Mouse (Mus musculus) MEL (cell line): ENCODE results near the gene Plekha8. TPM values are rescaled to one million over a fixed set of nuclear protein-coding genes. Genes with fewer than 3 reads are reported as not detected.

Experiments
- DNase-seq: peaks from one replicate; pipeline ENCODE4 v3.0.0; 2011; ENCODE audit warnings: low read depth, low spot score
- H3K27ac ChIP-seq: 2 replicates; pipeline ENCODE4 v1.5.1; 2012; ENCODE audit warnings: low read depth, mild to moderate bottlenecking, control low read depth, low read length, moderate library complexity; ENCODE audit not compliant: control insufficient read depth
- H3K27me3 ChIP-seq, 2 experiments: fragments of 150-350 bp in 1 of 2; sonication (generic) in 1 of 2; 2 replicates each; pipeline ENCODE4 v1.6.1; 2012; ENCODE audit warnings: low read length in 2 of 2, mild to moderate bottlenecking in 2 of 2, improper control_type of control experiment in 1 of 2, moderate library complexity in 1 of 2; ENCODE audit not compliant: insufficient read depth in 2 of 2, control insufficient read depth in 1 of 2
- H3K36me3 ChIP-seq, 2 experiments: 2 replicates each; pipeline ENCODE4 v1.6.1; 2012 to 2014; ENCODE audit warnings: low read length in 2 of 2, improper control_type of control experiment in 1 of 2, inconsistent platforms in 1 of 2, mild to moderate bottlenecking in 1 of 2; ENCODE audit not compliant: insufficient read depth in 2 of 2, control insufficient read depth in 1 of 2
- H3K4me1 ChIP-seq, 2 experiments: fragments of 150-350 bp in 1 of 2; sonication (generic) in 1 of 2; 2 replicates each; pipeline ENCODE4 v1.6.1; 2012; ENCODE audit warnings: low read length in 2 of 2, improper control_type of control experiment in 1 of 2, mild to moderate bottlenecking in 1 of 2; ENCODE audit not compliant: insufficient read depth in 2 of 2, control insufficient read depth in 1 of 2
- H3K4me3 ChIP-seq, 2 experiments: fragments of 150-350 bp in 1 of 2; sonication (generic) in 1 of 2; 2 replicates each; pipeline ENCODE4 v1.5.1; 2012; ENCODE audit warnings: low read depth in 2 of 2, low read length in 2 of 2, mild to moderate bottlenecking in 2 of 2, moderate library complexity in 2 of 2, control low read depth in 1 of 2, improper control_type of control experiment in 1 of 2; ENCODE audit not compliant: control insufficient read depth in 1 of 2, insufficient read depth in 1 of 2
- H3K79me2 ChIP-seq: 2 replicates; pipeline ENCODE4 v1.6.1; 2012; ENCODE audit warnings: mild to moderate bottlenecking, low read length, moderate library complexity; ENCODE audit not compliant: control insufficient read depth, poor library complexity, insufficient read depth
- H3K9ac ChIP-seq: 2 replicates; pipeline ENCODE4 v1.6.1; 2012; ENCODE audit warnings: low read depth, mild to moderate bottlenecking, control low read depth, low read length, moderate library complexity; ENCODE audit not compliant: control insufficient read depth, poor library complexity, severe bottlenecking
- H3K9me3 ChIP-seq: fragments of 150-350 bp; sonication (generic); replicated peaks from 2 replicates; pipeline ENCODE4 v1.6.1; 2012; ENCODE audit warnings: mild to moderate bottlenecking, low read length, improper control_type of control experiment, moderate library complexity; ENCODE audit not compliant: insufficient read depth
- BHLHE40 ChIP-seq: IDR thresholded peaks from 2 replicates; pipeline ENCODE4 v1.6.1; 2012; ENCODE audit warnings: low read depth, mild to moderate bottlenecking, inconsistent platforms, low read length, improper control_type of control experiment, borderline replicate concordance
- CHD1 ChIP-seq: IDR thresholded peaks from 2 replicates; pipeline ENCODE4 v1.6.1; 2012; ENCODE audit warnings: low read depth, mild to moderate bottlenecking, inconsistent platforms, low read length, improper control_type of control experiment
- CTCF ChIP-seq, 3 experiments: IDR thresholded peaks in 2 of 3; conservative IDR thresholded peaks in 1 of 3; 2 replicates each; pipeline ENCODE4 v1.5.1; 2011 to 2012; ENCODE audit warnings: low read length in 3 of 3, low read depth in 2 of 3, mild to moderate bottlenecking in 2 of 3, improper control_type of control experiment in 1 of 3, inconsistent platforms in 1 of 3, mixed read lengths in 1 of 3, moderate library complexity in 1 of 3; ENCODE audit not compliant: control insufficient read depth in 1 of 3, insufficient read depth in 1 of 3, poor library complexity in 1 of 3, severe bottlenecking in 1 of 3
- E2F4 ChIP-seq: IDR thresholded peaks from 2 replicates; pipeline ENCODE4 v1.6.1; 2011; ENCODE audit warnings: low read depth, low read length, improper control_type of control experiment, borderline replicate concordance
- ELF1 ChIP-seq: IDR thresholded peaks from 2 replicates; pipeline ENCODE4 v1.6.1; 2014; ENCODE audit warnings: low read depth, mild to moderate bottlenecking, inconsistent platforms, low read length, improper control_type of control experiment, moderate library complexity
- GABPA ChIP-seq: IDR thresholded peaks from 2 replicates; pipeline ENCODE4 v1.6.1; 2012; ENCODE audit warnings: low read depth, mild to moderate bottlenecking, inconsistent platforms, low read length, improper control_type of control experiment, moderate library complexity
- JUND ChIP-seq: IDR thresholded peaks from 2 replicates; pipeline ENCODE4 v1.6.1; 2011; ENCODE audit warnings: low read depth, mild to moderate bottlenecking, improper control_type of control experiment, low read length
- KAT2A ChIP-seq: conservative IDR thresholded peaks from 2 replicates; pipeline ENCODE4 v1.6.1; 2012; ENCODE audit warnings: low read depth, low read length, improper control_type of control experiment, inconsistent platforms
- MAFK ChIP-seq: IDR thresholded peaks from 2 replicates; pipeline ENCODE4 v1.6.1; 2011; ENCODE audit warnings: low read depth, mild to moderate bottlenecking, low read length, improper control_type of control experiment, borderline replicate concordance
- POLR2A ChIP-seq, 2 experiments: IDR thresholded peaks; 2 replicates each; pipeline ENCODE4 v1.6.1; 2011 to 2012; ENCODE audit warnings: low read length in 2 of 2, mild to moderate bottlenecking in 2 of 2, control low read depth in 1 of 2, improper control_type of control experiment in 1 of 2, low read depth in 1 of 2, moderate library complexity in 1 of 2; ENCODE audit not compliant: control insufficient read depth in 1 of 2, insufficient read depth in 1 of 2, poor library complexity in 1 of 2
- POLR2AphosphoS2 ChIP-seq: IDR thresholded peaks from 2 replicates; pipeline ENCODE4 v1.6.1; 2011; ENCODE audit warnings: low read length, improper control_type of control experiment
- RAD21 ChIP-seq: IDR thresholded peaks from 2 replicates; pipeline ENCODE4 v1.6.1; 2011; ENCODE audit warnings: mild to moderate bottlenecking, low read depth, low read length, improper control_type of control experiment
- SIN3A ChIP-seq: IDR thresholded peaks from 2 replicates; pipeline ENCODE4 v1.6.1; 2012; ENCODE audit warnings: low read length, improper control_type of control experiment, inconsistent platforms
- TAL1 ChIP-seq: IDR thresholded peaks from 2 replicates; pipeline ENCODE4 v1.6.1; 2012; ENCODE audit warnings: mild to moderate bottlenecking, inconsistent platforms, low read length, moderate library complexity, mixed read lengths
- TBP ChIP-seq: IDR thresholded peaks from 2 replicates; pipeline ENCODE4 v1.8.0; 2011; ENCODE audit warnings: low read depth, low read length, improper control_type of control experiment
- TCF12 ChIP-seq: IDR thresholded peaks from 2 replicates; pipeline ENCODE4 v1.6.1; 2014; ENCODE audit warnings: low read depth, mild to moderate bottlenecking, inconsistent platforms, low read length, improper control_type of control experiment, moderate library complexity
- USF1 ChIP-seq: IDR thresholded peaks from 2 replicates; pipeline ENCODE4 v1.6.1; 2014; ENCODE audit warnings: low read depth, mild to moderate bottlenecking, inconsistent platforms, low read length, improper control_type of control experiment, moderate library complexity
- USF2 ChIP-seq, 2 experiments: IDR thresholded peaks; 2 replicates each; pipeline ENCODE4 v1.6.1; 2011 to 2012; ENCODE audit warnings: improper control_type of control experiment in 2 of 2, low read length in 2 of 2, borderline replicate concordance in 1 of 2, inconsistent platforms in 1 of 2, low read depth in 1 of 2, mild to moderate bottlenecking in 1 of 2; ENCODE audit not compliant: insufficient read depth in 1 of 2
- ZKSCAN1 ChIP-seq: IDR thresholded peaks from 2 replicates; pipeline ENCODE4 v1.6.1; 2012; ENCODE audit warnings: low read depth, mild to moderate bottlenecking, inconsistent platforms, low read length, improper control_type of control experiment, moderate library complexity
- polyA plus RNA-seq, 2 experiments: library from polyadenylated mRNA; stranded (reverse) in 1 of 2; unstranded in 1 of 2; fragments of >175 nt in 1 of 2; fragments of >200 nt in 1 of 2; gene quantifications; 2 replicates each; pipeline versions ENCODE4 v1.2.1 to v1.2.4; 2012; ENCODE audit warnings: low replicate concordance in 2 of 2, low read depth in 1 of 2; ENCODE audit not compliant: insufficient read length in 2 of 2, insufficient read depth in 1 of 2, missing spikeins in 1 of 2
- total RNA-seq: library from RNA; depleted of rRNA; stranded (reverse); fragments of 300-350 nt; gene quantifications from 2 replicates; pipeline ENCODE4 v1.2.3, GENCODE M21; 2012

Plekha8 gene
- total and polyA plus RNA-seq, 3 experiments: 11.6 to 16.8 TPM; not detected in 1

GRCm38 (mm10) chr6:54689686-54690085, 94.8 kb downstream of the Plekha8 start:
- H3K79me2 ChIP-seq: no peaks in the 10 kb centered on the region
- no peak for DNase-seq
- no peak overlapping the region for H3K9ac ChIP-seq
- TF ChIP-seq TAL1 (no peak), RAD21 (no peak), CHD1 (no peak), KAT2A (no peak), SIN3A (no peak), E2F4 (no peak), USF1 (no peak), POLR2A (IDR thresholded peaks at IDR 0.05; ENCODE audit: control insufficient read depth in 1 of 2, insufficient read depth in 1 of 2, low read depth in 1 of 2, low read length in 2 of 2, poor library complexity in 1 of 2) (no peak), ZKSCAN1 (no peak), POLR2AphosphoS2 (no peak), TBP (no peak), JUND (no peak), GABPA (no peak), USF2 (IDR thresholded peaks at IDR 0.05; ENCODE audit: borderline replicate concordance in 1 of 2, insufficient read depth in 1 of 2, low read depth in 1 of 2, low read length in 2 of 2) (no peak), BHLHE40 (no peak)
- no peaks in the 10 kb centered on the region for H3K9me3 ChIP-seq
- H3K4me3 ChIP-seq: no peak overlapping the region
- no peak overlapping the region for H3K27ac ChIP-seq
- peaks cover 4 to 11% of the 10 kb centered on the region in 2 experiments for H3K4me1 ChIP-seq
- peaks cover 0 to 4% of the 10 kb centered on the region in 2 experiments; a peak in 2 of 4 replicates for H3K36me3 ChIP-seq
- H3K27me3 ChIP-seq: no peaks in the 10 kb centered on the region

- H3K9ac ChIP-seq: no peak overlapping the region
- no peak overlapping the region for H3K27ac ChIP-seq
- H3K27me3 ChIP-seq: no peaks in the 10 kb centered on the region
- H3K79me2 ChIP-seq: no peaks in the 10 kb centered on the region
- no peaks in the 10 kb centered on the region for H3K36me3 ChIP-seq
- no peaks in the 10 kb centered on the region for H3K9me3 ChIP-seq
- peaks cover 2 to 3% of the 10 kb centered on the region in 2 experiments; a peak in 3 of 4 replicates for H3K4me1 ChIP-seq
- H3K4me3 ChIP-seq: no peak overlapping the region
- no peak for TF ChIP-seq TBP
- TF ChIP-seq RAD21: no peak
- no peak for TF ChIP-seq MAFK
- no peak for TF ChIP-seq TCF12
- no peak for TF ChIP-seq POLR2A (IDR thresholded peaks at IDR 0.05; ENCODE audit: control insufficient read depth in 1 of 2, insufficient read depth in 1 of 2, low read depth in 1 of 2, low read length in 2 of 2, poor library complexity in 1 of 2)
- no peak for TF ChIP-seq ZKSCAN1
- no peak for TF ChIP-seq SIN3A
- no peak for TF ChIP-seq CTCF (IDR thresholded peaks at IDR 0.05 in 2 of 3, conservative IDR thresholded peaks at IDR 0.05 in 1 of 3; ENCODE audit: control insufficient read depth in 1 of 3, insufficient read depth in 1 of 3, low read depth in 2 of 3, low read length in 3 of 3, poor library complexity in 1 of 3, severe bottlenecking in 1 of 3)
- TF ChIP-seq CHD1: no peak
- no peak for TF ChIP-seq ELF1
- DNase-seq: no peak
Measured at GRCm38 (mm10) chr6:54690838-54691237, 95.9 kb downstream of the Plekha8 start.
